Mouse (Mus musculus) kidney, adult 11 months (tissue): Measurements from ENCODE around the gene Tmem177.

Experiments
- DNase-seq: peaks from one replicate; pipeline ENCODE4 v3.0.0; 2022

Gene Tmem177

GRCm38 (mm10) chr1:119886320-119886719 is 26.7 kb downstream of the Tmem177 start:
- no peak for DNase-seq

- DNase-seq: no peak
These were observed 28.7 kb downstream of the Tmem177 start for GRCm38 (mm10) chr1:119884272-119884671.

- DNase-seq: no peak
These were observed 34.1 kb downstream of the Tmem177 start for GRCm38 (mm10) chr1:119878909-119879308.

GRCm38 (mm10) chr1:119877469-119877868 is 35.5 kb downstream of the Tmem177 start:
- DNase-seq: peak; percentile 38

GRCm38 (mm10) chr1:119868395-119869161 is 44.4 kb downstream of the Tmem177 start:
- no peak for DNase-seq

GRCm38 (mm10) chr1:119867300-119867699 is 45.7 kb downstream of the Tmem177 start:
- no peak for DNase-seq

- no peak for DNase-seq
These were observed 47.7 kb downstream of the Tmem177 start for GRCm38 (mm10) chr1:119865311-119865710.

- no peak for DNase-seq
These were observed 49.3 kb downstream of the Tmem177 start for GRCm38 (mm10) chr1:119863507-119864296.

- DNase-seq: no peak
These were observed 53.4 kb downstream of the Tmem177 start for GRCm38 (mm10) chr1:119859566-119859965.
